Mouse (Mus musculus): Measurements from ENCODE around the gene Mfsd2b. TPM values are rescaled to one million over a fixed set of nuclear protein-coding genes. Genes with fewer than 3 reads are reported as not detected.

Gene Mfsd2b
- polyA plus RNA-seq, 1 experiment = 26.3 TPM

DNA sequence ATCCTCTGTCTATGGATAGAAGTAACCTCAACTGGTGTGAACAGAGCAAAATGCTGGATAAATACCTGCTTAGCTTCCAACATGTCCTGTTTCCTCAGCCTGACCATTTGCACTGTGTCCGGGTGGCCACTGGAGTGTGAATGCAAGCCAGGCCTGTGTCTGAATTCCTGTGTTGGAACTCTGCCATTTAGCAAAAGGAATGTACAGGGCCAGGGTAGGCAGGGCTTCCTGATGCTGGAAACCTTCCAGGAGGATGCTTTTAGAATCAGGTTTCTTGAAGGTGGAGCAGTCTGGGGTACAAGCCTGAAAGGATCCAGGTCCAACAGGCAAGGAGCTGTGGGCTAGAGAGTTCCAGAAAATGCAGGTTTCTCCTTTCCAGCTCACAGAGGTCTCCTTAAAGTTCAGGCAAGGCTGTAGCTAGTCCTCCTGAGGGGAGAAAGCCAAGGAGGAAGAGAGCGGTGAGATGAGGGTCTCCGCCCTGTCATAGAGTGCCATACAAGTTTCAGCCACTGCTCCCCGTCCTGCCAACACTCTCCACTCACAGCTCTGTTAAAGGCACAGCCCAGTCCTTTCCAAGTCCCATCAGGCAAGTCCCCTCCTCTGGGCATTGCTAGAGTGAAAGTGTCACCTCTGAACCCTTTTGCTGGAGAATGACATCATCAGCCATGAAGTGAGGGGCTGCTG is 10.4 kb downstream of the Mfsd2b start:
- peaks cover 24% of the 10 kb centered on the region for H3K4me1 ChIP-seq (ENCODE audit: control insufficient read depth)
- H3K9me3 ChIP-seq (ENCODE audit: control insufficient read depth, low read length) = peaks cover 8% of the 10 kb centered on the region
- no peaks in the 10 kb centered on the region for H3K27me3 ChIP-seq (ENCODE audit: control insufficient read depth)
- H3K36me3 ChIP-seq (ENCODE audit: control insufficient read depth) = peaks cover 95% of the 10 kb centered on the region
- no peak for TF ChIP-seq GATA1 (IDR thresholded peaks at IDR 0.05; ENCODE audit: low read length)
- no peak for TF ChIP-seq TAL1 (IDR thresholded peaks at IDR 0.05; ENCODE audit: low read length)
- H3K4me3 ChIP-seq (replicated peaks) = no peak overlapping the region

GRCm38 (mm10) chr12:4862672-4863071 is 11.5 kb downstream of the Mfsd2b start:
- Histone ChIP-seq H3K36me3 (ENCODE audit: control insufficient read depth) (peaks cover 94% of the 10 kb centered on the region), H3K9me3 (ENCODE audit: control insufficient read depth, low read length) (peaks cover 8% of the 10 kb centered on the region)

GRCm38 (mm10) chr12:4859241-4859914 is 14.8 kb downstream of the Mfsd2b start:
- Histone ChIP-seq H3K9me3 (ENCODE audit: control insufficient read depth, low read length) (peaks cover 11% of the 10 kb centered on the region), H3K4me3 (replicated peaks) (no peak overlapping the region), H3K27me3 (ENCODE audit: control insufficient read depth) (no peaks in the 10 kb centered on the region), H3K36me3 (ENCODE audit: control insufficient read depth) (peaks cover 82% of the 10 kb centered on the region), H3K4me1 (ENCODE audit: control insufficient read depth) (peaks cover 9% of the 10 kb centered on the region)
- TF ChIP-seq TAL1 (IDR thresholded peaks at IDR 0.05; ENCODE audit: low read length) (no peak), GATA1 (IDR thresholded peaks at IDR 0.05; ENCODE audit: low read length) (no peak)

More at GRCm38 (mm10) chr12:4862672-4863071, 11.5 kb downstream of the Mfsd2b start:
- peaks cover 16% of the 10 kb centered on the region for H3K4me1 ChIP-seq (ENCODE audit: control insufficient read depth)
- no peaks in the 10 kb centered on the region for H3K27me3 ChIP-seq (ENCODE audit: control insufficient read depth)
- TF ChIP-seq GATA1 (IDR thresholded peaks at IDR 0.05; ENCODE audit: low read length) (no peak), TAL1 (IDR thresholded peaks at IDR 0.05; ENCODE audit: low read length) (no peak)
- H3K4me3 ChIP-seq (replicated peaks) = no peak overlapping the region

DNA sequence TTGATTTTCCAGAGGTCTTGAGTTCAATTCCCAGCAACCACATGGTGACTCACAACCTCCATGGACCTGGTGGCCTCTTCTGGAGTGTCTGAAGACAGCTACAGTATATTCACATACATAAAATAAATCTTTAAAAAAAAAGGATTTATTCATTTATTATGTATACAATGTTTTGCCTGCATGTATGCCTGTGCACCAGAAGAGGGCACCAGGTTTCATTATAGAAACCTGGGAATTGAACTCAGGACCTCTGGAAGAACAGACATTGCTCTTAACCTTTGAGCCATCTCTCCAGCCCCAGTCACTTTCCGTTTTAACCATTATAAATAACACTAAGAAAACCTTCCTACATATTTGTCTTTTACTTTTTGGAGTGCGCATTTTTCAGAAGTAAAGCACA is 17.3 kb downstream of the Mfsd2b start:
- H3K36me3 ChIP-seq (ENCODE audit: control insufficient read depth) = peaks cover 72% of the 10 kb centered on the region
- no peak for TF ChIP-seq TAL1 (IDR thresholded peaks at IDR 0.05; ENCODE audit: low read length)
- no peak for TF ChIP-seq GATA1 (IDR thresholded peaks at IDR 0.05; ENCODE audit: low read length)

GRCm38 (mm10) chr12:4856160-4856559 is 18.0 kb downstream of the Mfsd2b start:
- Histone ChIP-seq H3K9me3 (ENCODE audit: control insufficient read depth, low read length) (peaks cover 3% of the 10 kb centered on the region), H3K36me3 (ENCODE audit: control insufficient read depth) (peaks cover 72% of the 10 kb centered on the region), H3K4me3 (replicated peaks) (no peak overlapping the region), H3K27me3 (ENCODE audit: control insufficient read depth) (no peaks in the 10 kb centered on the region), H3K4me1 (ENCODE audit: control insufficient read depth) (peaks cover 5% of the 10 kb centered on the region)
- TF ChIP-seq GATA1 (IDR thresholded peaks at IDR 0.05; ENCODE audit: low read length) (no peak), TAL1 (IDR thresholded peaks at IDR 0.05; ENCODE audit: low read length) (no peak)

More for the DNA sequence above, 17.3 kb downstream of the Mfsd2b start:
- Histone ChIP-seq H3K27me3 (ENCODE audit: control insufficient read depth) (no peaks in the 10 kb centered on the region), H3K4me1 (ENCODE audit: control insufficient read depth) (peaks cover 5% of the 10 kb centered on the region), H3K9me3 (ENCODE audit: control insufficient read depth, low read length) (peaks cover 3% of the 10 kb centered on the region), H3K4me3 (replicated peaks) (no peak overlapping the region)

GRCm38 (mm10) chr12:4843741-4844140 is 30.4 kb downstream of the Mfsd2b start:
- Histone ChIP-seq H3K4me3 (replicated peaks) (peak overlapping the region; percentile 87), H3K4me1 (ENCODE audit: control insufficient read depth) (peaks cover 50% of the 10 kb centered on the region), H3K27me3 (ENCODE audit: control insufficient read depth) (peaks cover 43% of the 10 kb centered on the region), H3K9me3 (ENCODE audit: control insufficient read depth, low read length) (no peaks in the 10 kb centered on the region), H3K36me3 (ENCODE audit: control insufficient read depth) (peaks cover 9% of the 10 kb centered on the region)
- TF ChIP-seq TAL1 (IDR thresholded peaks at IDR 0.05; ENCODE audit: low read length) (no peak), GATA1 (IDR thresholded peaks at IDR 0.05; ENCODE audit: low read length) (no peak)

DNA sequence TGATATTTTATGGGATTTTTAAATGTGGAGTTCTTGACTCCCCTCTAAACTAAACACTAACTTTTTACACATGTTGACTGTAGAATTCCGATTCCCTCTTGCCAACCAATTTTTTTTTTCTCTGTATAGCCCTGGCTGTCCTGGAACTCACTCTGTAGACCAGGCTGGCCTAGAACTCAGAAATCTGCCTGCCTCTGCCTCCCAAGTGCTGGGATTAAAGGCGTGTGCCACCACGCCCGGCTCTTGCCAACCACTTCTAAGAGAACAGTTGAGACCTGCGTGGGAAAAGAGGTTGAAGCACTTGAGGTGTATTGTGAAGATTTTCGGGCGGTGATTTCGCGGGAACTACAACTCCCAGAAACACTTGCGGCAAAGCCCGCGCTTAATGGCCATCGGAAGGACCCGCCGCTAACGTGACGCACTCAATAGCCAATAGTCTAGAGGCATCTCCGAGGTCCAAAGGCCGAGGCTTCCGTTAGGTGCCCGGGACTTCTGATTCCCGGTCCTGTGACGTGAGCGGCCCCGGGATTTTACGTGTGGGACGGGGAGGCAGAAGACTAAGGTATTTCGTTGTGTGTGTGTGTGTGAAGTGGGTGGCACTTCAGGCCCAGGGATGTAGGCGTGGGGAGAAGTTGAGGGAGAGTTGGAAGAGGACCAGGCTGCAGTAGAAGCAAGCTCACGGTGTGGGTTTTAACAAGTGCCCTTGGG is 31.1 kb downstream of the Mfsd2b start, which contains the start of gene Wdcp:
Wdcp (plus strand) TSS at position 414 of the 708 bp plus-strand sequence.
- no peak for TF ChIP-seq TAL1 (IDR thresholded peaks at IDR 0.05; ENCODE audit: low read length)
- no peak for TF ChIP-seq GATA1 (IDR thresholded peaks at IDR 0.05; ENCODE audit: low read length)
- Histone ChIP-seq H3K27me3 (ENCODE audit: control insufficient read depth) (peaks cover 47% of the 10 kb centered on the region), H3K4me3 (replicated peaks) (peak within 1 kb of the TSS; percentile 87), H3K9me3 (ENCODE audit: control insufficient read depth, low read length) (no peaks in the 10 kb centered on the region), H3K4me1 (ENCODE audit: control insufficient read depth) (peaks cover 50% of the 10 kb centered on the region), H3K36me3 (ENCODE audit: control insufficient read depth) (peaks cover 2% of the 10 kb centered on the region)

DNA sequence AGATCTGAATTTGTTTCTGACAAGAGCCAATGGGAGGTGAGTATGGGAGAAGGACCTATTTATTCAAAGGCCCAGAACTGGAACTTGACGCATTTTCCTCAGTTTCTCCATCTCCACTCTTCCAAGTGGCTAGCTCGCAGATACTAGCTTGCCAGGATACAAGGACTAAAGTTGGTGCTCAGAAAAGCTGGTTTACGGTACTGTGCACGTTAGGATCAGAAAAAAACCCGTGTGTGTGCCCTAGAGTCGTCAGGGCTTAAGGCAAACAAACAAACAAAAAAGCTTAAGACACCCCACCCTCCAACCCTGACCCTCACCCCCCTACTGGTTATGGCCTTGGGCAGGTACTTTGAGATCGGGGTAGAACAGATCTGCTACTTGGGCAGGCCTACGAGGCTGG is 31.7 kb downstream of the Mfsd2b start:
- Histone ChIP-seq H3K4me1 (ENCODE audit: control insufficient read depth) (peaks cover 50% of the 10 kb centered on the region), H3K4me3 (replicated peaks) (no peak overlapping the region), H3K9me3 (ENCODE audit: control insufficient read depth, low read length) (no peaks in the 10 kb centered on the region), H3K36me3 (ENCODE audit: control insufficient read depth) (peaks cover 2% of the 10 kb centered on the region), H3K27me3 (ENCODE audit: control insufficient read depth) (peaks cover 49% of the 10 kb centered on the region)
- TF ChIP-seq GATA1 (IDR thresholded peaks at IDR 0.05; ENCODE audit: low read length) (no peak), TAL1 (IDR thresholded peaks at IDR 0.05; ENCODE audit: low read length) (no peak)

GRCm38 (mm10) chr12:4841392-4841887 is 32.7 kb downstream of the Mfsd2b start, which contains the start of gene Fkbp1b:
Gene Fkbp1b (minus strand): TSS chr12:4841591.
- H3K36me3 ChIP-seq (ENCODE audit: control insufficient read depth) = no peaks in the 10 kb centered on the region; the same call in 1 of the 2 replicates
- H3K4me1 ChIP-seq (ENCODE audit: control insufficient read depth) = peaks cover 46% of the 10 kb centered on the region
- TF ChIP-seq GATA1 (IDR thresholded peaks at IDR 0.05; ENCODE audit: low read length) (no peak), TAL1 (IDR thresholded peaks at IDR 0.05; ENCODE audit: low read length) (no peak)
- peak within 1 kb of the TSS; percentile 69 for H3K4me3 ChIP-seq (replicated peaks)
- no peaks in the 10 kb centered on the region for H3K9me3 ChIP-seq (ENCODE audit: control insufficient read depth, low read length)
- H3K27me3 ChIP-seq (ENCODE audit: control insufficient read depth) = peaks cover 49% of the 10 kb centered on the region

Data from erythroblast, embryonic 14.5 days (primary cell).